Mouse (Mus musculus): Measurements from ENCODE around the gene Csnk1g2. TPM values are rescaled to one million over a fixed set of nuclear protein-coding genes. Genes with fewer than 3 reads are reported as not detected.
A peak's percentile ranks its signal among the peaks of the same experiment; 100 is the strongest.

Gene Csnk1g2
- polyA plus RNA-seq, 1 experiment, result 206 TPM

- 84% methylated on average over 4 of the region's 4 CpGs for WGBS
- Histone ChIP-seq H3K4me3 (ENCODE audit: extremely low read depth, insufficient read depth, insufficient read length) (no peak overlapping the region), H3K27me3 (ENCODE audit: control insufficient read depth, insufficient read depth, low read length) (no peaks in the 10 kb centered on the region), H3K4me1 (ENCODE audit: control insufficient read depth, insufficient read depth, insufficient read length) (peaks cover 30% of the 10 kb centered on the region), H3K36me3 (ENCODE audit: control insufficient read depth, insufficient read depth, low read length) (peaks cover 30% of the 10 kb centered on the region), H3K27ac (ENCODE audit: insufficient read depth, low read length) (peak overlapping the region; percentile 2; the same call in 1 of the 2 replicates)
- no peak for DNase-seq (ENCODE audit: low read depth in 1 of 2, low spot score in 2 of 2)
- TF ChIP-seq CTCF (IDR thresholded peaks at IDR 0.05; ENCODE audit: extremely low read depth, insufficient read depth, insufficient read length, insufficient replicate concordance) (no peak), POLR2A (IDR thresholded peaks at IDR 0.05; ENCODE audit: low read depth, low read length) (no peak)
Measured at GRCm38 (mm10) chr10:80684984-80685383, 62.3 kb downstream of the Csnk1g2 start.

DNA sequence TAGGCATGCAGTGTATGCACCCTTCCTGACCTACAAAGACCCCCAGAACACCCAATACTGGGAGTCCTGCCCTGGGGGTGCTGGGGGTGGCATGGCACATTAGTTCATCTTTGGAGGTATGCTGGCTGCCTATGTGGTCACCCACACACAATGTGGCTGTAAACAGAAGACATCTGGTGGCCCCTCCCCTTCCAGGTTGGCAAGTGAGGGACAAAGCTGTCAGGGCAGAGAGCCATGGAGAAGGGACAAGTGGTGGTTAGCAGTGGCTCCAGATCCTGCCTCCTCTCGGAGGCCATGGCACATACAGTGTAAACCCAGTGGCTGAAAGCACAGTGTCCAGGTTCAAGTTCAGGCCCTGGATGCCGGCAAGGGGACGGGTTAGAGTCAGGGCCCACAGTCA lies 64.0 kb downstream of the Csnk1g2 start:
- WGBS, result 82% methylated on average over 3 of the region's 3 CpGs
- no peak overlapping the region for H3K4me3 ChIP-seq (ENCODE audit: extremely low read depth, insufficient read depth, insufficient read length)
- no peaks in the 10 kb centered on the region for H3K27me3 ChIP-seq (ENCODE audit: control insufficient read depth, insufficient read depth, low read length)
- no peak for TF ChIP-seq POLR2A (IDR thresholded peaks at IDR 0.05; ENCODE audit: low read depth, low read length)
- TF ChIP-seq CTCF (IDR thresholded peaks at IDR 0.05; ENCODE audit: extremely low read depth, insufficient read depth, insufficient read length, insufficient replicate concordance), result no peak
- no peak overlapping the region for H3K27ac ChIP-seq (ENCODE audit: insufficient read depth, low read length)
- H3K4me1 ChIP-seq (ENCODE audit: control insufficient read depth, insufficient read depth, insufficient read length), result peaks cover 28% of the 10 kb centered on the region
- peaks cover 42% of the 10 kb centered on the region for H3K36me3 ChIP-seq (ENCODE audit: control insufficient read depth, insufficient read depth, low read length)
- no peak for DNase-seq (ENCODE audit: low read depth in 1 of 2, low spot score in 2 of 2)

DNA sequence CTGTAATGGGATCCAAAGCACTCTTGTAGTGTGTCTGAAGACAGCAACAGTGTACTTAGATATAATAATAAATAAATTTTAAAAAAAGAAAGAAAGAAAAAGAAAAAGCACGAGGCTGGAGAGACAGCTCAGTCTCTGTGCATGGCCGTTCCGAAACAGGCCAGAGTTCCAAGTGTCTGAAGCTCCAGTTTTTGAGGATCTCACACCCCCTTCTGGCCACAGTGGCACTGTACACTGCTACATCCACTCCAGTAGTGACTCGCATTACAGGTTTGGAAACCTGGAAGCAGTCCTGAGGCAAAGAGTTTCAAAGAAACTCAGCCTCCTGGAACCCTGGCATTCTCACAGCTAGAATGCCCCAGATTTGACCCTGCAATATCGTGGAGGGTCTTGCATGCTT lies 65.2 kb downstream of the Csnk1g2 start:
- no peak overlapping the region for H3K27ac ChIP-seq (ENCODE audit: insufficient read depth, low read length)
- peaks cover 35% of the 10 kb centered on the region for H3K4me1 ChIP-seq (ENCODE audit: control insufficient read depth, insufficient read depth, insufficient read length)
- TF ChIP-seq CTCF (IDR thresholded peaks at IDR 0.05; ENCODE audit: extremely low read depth, insufficient read depth, insufficient read length, insufficient replicate concordance) (peak; percentile 69; the same call in 1 of the 2 replicates), POLR2A (IDR thresholded peaks at IDR 0.05; ENCODE audit: low read depth, low read length) (no peak)
- peak in 1 of 2 experiments; percentile 68 for DNase-seq (ENCODE audit: low read depth in 1 of 2, low spot score in 2 of 2)
- 41% methylated on average over 5 of the region's 5 CpGs for WGBS
- no peaks in the 10 kb centered on the region for H3K27me3 ChIP-seq (ENCODE audit: control insufficient read depth, insufficient read depth, low read length)
- H3K36me3 ChIP-seq (ENCODE audit: control insufficient read depth, insufficient read depth, low read length), result peaks cover 42% of the 10 kb centered on the region
- no peak overlapping the region for H3K4me3 ChIP-seq (ENCODE audit: extremely low read depth, insufficient read depth, insufficient read length)

Other genes starting within 250 kb of the Csnk1g2 start
- 13.4 and 22.6 TPM in 2 replicates for gene Mex3d, start 235.2 kb upstream of the Csnk1g2 start, polyA plus RNA-seq (2012; rRNA removed)
- 110 and 124 TPM in 2 replicates for gene Mbd3, start 223.3 kb upstream of the Csnk1g2 start, polyA plus RNA-seq (2012; rRNA removed)
- gene Uqcr11, start 216.0 kb upstream of the Csnk1g2 start, polyA plus RNA-seq (2012; rRNA removed), result 399 and 753 TPM in 2 replicates
- 173 and 240 TPM in 2 replicates for gene Tcf3, start 189.2 kb upstream of the Csnk1g2 start, polyA plus RNA-seq (2012; rRNA removed)
- gene Onecut3, start 128.0 kb upstream of the Csnk1g2 start, polyA plus RNA-seq (2012; rRNA removed), result not detected in 2 replicates
- gene Atp8b3, start 83.7 kb upstream of the Csnk1g2 start, polyA plus RNA-seq (2012; rRNA removed), result 0.01 and 0.04 TPM in 2 replicates
- gene Rexo1, start 61.3 kb upstream of the Csnk1g2 start, polyA plus RNA-seq (2012; rRNA removed), result 78.0 and 95.1 TPM in 2 replicates
- gene Klf16, start 45.5 kb upstream of the Csnk1g2 start, polyA plus RNA-seq (2012; rRNA removed), result 27.9 and 41.8 TPM in 2 replicates
- 220 and 302 TPM in 2 replicates for gene Abhd17a, start 32.5 kb upstream of the Csnk1g2 start, polyA plus RNA-seq (2012; rRNA removed)
- gene Scamp4, start 20.0 kb upstream of the Csnk1g2 start, polyA plus RNA-seq (2012; rRNA removed), result 94.8 and 110 TPM in 2 replicates
- gene Adat3, start 20.0 kb upstream of the Csnk1g2 start, polyA plus RNA-seq (2012; rRNA removed), result 17.0 and 25.7 TPM in 2 replicates
- 2.9 and 3.0 TPM in 2 replicates for gene Gm49322, start 16.8 kb upstream of the Csnk1g2 start, polyA plus RNA-seq (2012; rRNA removed)
- gene Btbd2, start 34.2 kb downstream of the Csnk1g2 start, polyA plus RNA-seq (2012; rRNA removed), result 49.5 and 66.1 TPM in 2 replicates
- gene Mknk2, start 55.3 kb downstream of the Csnk1g2 start, polyA plus RNA-seq (2012; rRNA removed), result 351 and 533 TPM in 2 replicates
- gene Mob3a, start 79.1 kb downstream of the Csnk1g2 start, polyA plus RNA-seq (2012; rRNA removed), result 130 and 156 TPM in 2 replicates
- gene Izumo4, start 79.3 kb downstream of the Csnk1g2 start, polyA plus RNA-seq (2012; rRNA removed), result 49.0 and 60.8 TPM in 2 replicates
- 92.5 and 111 TPM in 2 replicates for gene Ap3d1, start 119.4 kb downstream of the Csnk1g2 start, polyA plus RNA-seq (2012; rRNA removed)
- 46.2 and 56.2 TPM in 2 replicates for gene Dot1l, start 132.4 kb downstream of the Csnk1g2 start, polyA plus RNA-seq (2012; rRNA removed)
- 38.7 and 54.3 TPM in 2 replicates for gene Sf3a2, start 175.4 kb downstream of the Csnk1g2 start, polyA plus RNA-seq (2012; rRNA removed)
- gene Plekhj1, start 175.8 kb downstream of the Csnk1g2 start, polyA plus RNA-seq (2012; rRNA removed), result 71.8 and 97.5 TPM in 2 replicates
- gene Amh, start 182.4 kb downstream of the Csnk1g2 start, polyA plus RNA-seq (2012; rRNA removed), result 1.3 and 2.3 TPM in 2 replicates
- not detected in 2 replicates for gene Jsrp1, start 190.7 kb downstream of the Csnk1g2 start, polyA plus RNA-seq (2012; rRNA removed)
- gene Oaz1, start 203.8 kb downstream of the Csnk1g2 start, polyA plus RNA-seq (2012; rRNA removed), result 730 and 862 TPM in 2 replicates
- 0.02 TPM in 2 replicates for gene Lingo3, start 221.2 kb downstream of the Csnk1g2 start, polyA plus RNA-seq (2012; rRNA removed)
- gene Lsm7, start 232.4 kb downstream of the Csnk1g2 start, polyA plus RNA-seq (2012; rRNA removed), result 84.0 and 103 TPM in 2 replicates
- 127 and 130 TPM in 2 replicates for gene Sppl2b, start 232.4 kb downstream of the Csnk1g2 start, polyA plus RNA-seq (2012; rRNA removed)
- 0.08 and 0.09 TPM in 2 replicates for gene Tmprss9, start 249.0 kb downstream of the Csnk1g2 start, polyA plus RNA-seq (2012; rRNA removed)